Mouse (Mus musculus): ENCODE results near the gene Gm3646. TPM values are rescaled to one million over a fixed set of nuclear protein-coding genes. Genes with fewer than 3 reads are reported as not detected.

The Gm3646 gene
- polyA plus RNA-seq, 1 experiment: not detected

DNA sequence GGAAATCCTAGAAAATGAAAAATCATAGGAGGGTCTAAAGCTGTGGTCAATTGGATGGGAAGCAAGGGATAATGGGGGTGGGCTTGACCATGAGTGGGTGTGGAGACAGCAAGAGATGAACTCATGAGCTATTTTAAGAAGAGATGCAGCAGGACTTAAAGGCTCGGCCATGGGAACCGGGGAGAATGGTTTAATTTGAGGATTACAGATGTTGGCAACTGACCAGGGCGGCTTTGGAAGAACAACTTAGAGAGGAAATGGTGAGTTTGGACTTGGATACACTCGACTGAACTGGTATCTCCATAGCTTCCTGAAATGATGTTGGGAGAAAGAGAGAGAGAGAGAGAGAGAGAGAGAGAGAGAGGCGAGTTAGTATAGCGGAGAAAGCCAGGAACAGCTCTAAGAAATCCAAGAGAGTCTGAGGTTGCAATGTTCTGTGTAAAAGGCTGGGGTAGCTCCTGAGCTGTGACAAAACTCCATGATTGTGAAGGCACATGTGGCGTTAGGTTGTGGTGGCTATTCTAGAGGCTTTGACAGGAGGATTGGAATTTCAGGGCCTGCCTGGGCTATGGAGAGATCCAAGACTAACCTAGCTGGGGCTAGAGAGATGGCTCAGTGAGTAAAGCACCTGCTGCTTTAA, 39.2 kb downstream of the Gm3646 start:
- no peak overlapping the region for H3K4me3 ChIP-seq (ENCODE audit: insufficient read depth, low read length)
- H3K27ac ChIP-seq (ENCODE audit: insufficient read depth, low read length): no peak overlapping the region
- H3K4me1 ChIP-seq (ENCODE audit: control insufficient read depth, insufficient read depth, low read length): peaks cover 5% of the 10 kb centered on the region
- TF ChIP-seq CTCF (IDR thresholded peaks at IDR 0.05; ENCODE audit: borderline replicate concordance, insufficient read depth, low read length): no peak
- no peak for TF ChIP-seq POLR2A (IDR thresholded peaks at IDR 0.05; ENCODE audit: low read depth, low read length)

DNA sequence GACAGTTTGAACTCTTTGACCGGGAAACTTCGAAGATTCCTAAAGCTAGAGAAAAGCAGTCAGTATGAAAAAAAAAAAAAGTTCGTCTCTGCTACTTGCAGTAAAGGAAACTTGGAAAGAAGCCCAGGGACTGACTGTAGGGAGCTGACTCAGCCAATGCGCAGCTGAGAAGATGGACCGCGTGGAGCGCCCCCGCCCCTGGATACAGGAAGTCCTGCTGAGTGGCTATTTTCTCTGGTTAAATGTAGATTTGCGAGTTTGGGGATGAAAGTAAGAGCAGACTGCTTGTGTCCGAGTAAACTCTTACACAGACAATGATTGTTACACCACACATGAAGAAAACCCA, 43.1 kb downstream of the Gm3646 start:
- H3K4me1 ChIP-seq (ENCODE audit: control insufficient read depth, insufficient read depth, low read length): peaks cover 24% of the 10 kb centered on the region
- peak overlapping the region; percentile 99 for H3K27ac ChIP-seq (ENCODE audit: insufficient read depth, low read length)
- TF ChIP-seq CTCF (IDR thresholded peaks at IDR 0.05; ENCODE audit: borderline replicate concordance, insufficient read depth, low read length) (no peak), POLR2A (IDR thresholded peaks at IDR 0.05; ENCODE audit: low read depth, low read length) (peak; percentile 44; the same call in 1 of the 2 replicates)
- 0 out of 2 replicates have a peak overlapping the region, but pooled peaks have one; percentile 8 for H3K4me3 ChIP-seq (ENCODE audit: insufficient read depth, low read length)

DNA sequence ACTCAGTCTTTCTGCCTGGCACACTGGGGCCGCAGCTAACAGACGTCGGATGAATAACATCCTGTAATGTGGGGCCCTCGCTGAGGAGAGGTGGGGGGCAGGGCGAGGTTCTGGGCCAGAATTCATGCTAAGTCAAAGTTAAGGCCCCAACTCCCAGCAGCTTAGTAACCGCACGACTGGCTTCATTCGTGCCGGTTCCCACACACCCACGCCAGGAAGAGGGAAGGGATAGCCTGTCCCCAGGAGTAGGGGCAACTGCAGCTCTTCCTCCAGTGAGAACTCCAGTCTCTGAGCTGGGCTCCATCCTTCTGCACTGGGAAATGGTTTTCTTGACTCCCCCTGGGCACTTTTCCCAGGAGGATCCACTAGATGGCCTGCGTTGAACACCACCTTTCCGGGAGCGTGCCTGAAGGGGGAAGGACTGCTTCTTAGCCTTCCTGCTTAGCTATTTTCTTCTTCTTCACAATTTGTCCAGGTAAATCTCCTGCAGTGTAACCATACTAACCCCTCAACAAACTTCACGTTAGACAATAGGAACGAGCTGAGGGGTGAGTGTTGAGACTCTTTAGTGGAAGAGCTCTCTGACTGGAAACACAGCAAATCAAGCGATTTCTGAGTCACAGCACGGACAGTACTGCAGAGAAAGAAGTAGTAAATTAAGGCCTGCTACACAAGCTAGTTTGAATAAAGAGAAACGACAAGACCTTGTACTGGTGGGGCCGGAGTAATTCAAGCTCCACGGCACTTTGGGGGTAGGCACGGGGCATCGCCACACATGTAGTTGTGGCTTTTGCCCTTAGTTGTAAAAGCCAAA, 43.7 kb downstream of the Gm3646 start:
- peak overlapping the region; percentile 99 for H3K27ac ChIP-seq (ENCODE audit: insufficient read depth, low read length)
- peak; percentile 55; the same call in 1 of the 2 replicates for TF ChIP-seq CTCF (IDR thresholded peaks at IDR 0.05; ENCODE audit: borderline replicate concordance, insufficient read depth, low read length)
- peak; percentile 20; the same call in 1 of the 2 replicates for TF ChIP-seq POLR2A (IDR thresholded peaks at IDR 0.05; ENCODE audit: low read depth, low read length)
- H3K4me1 ChIP-seq (ENCODE audit: control insufficient read depth, insufficient read depth, low read length): peaks cover 24% of the 10 kb centered on the region
- H3K4me3 ChIP-seq (ENCODE audit: insufficient read depth, low read length): 0 out of 2 replicates have a peak overlapping the region, but pooled peaks have one; percentile 8

DNA sequence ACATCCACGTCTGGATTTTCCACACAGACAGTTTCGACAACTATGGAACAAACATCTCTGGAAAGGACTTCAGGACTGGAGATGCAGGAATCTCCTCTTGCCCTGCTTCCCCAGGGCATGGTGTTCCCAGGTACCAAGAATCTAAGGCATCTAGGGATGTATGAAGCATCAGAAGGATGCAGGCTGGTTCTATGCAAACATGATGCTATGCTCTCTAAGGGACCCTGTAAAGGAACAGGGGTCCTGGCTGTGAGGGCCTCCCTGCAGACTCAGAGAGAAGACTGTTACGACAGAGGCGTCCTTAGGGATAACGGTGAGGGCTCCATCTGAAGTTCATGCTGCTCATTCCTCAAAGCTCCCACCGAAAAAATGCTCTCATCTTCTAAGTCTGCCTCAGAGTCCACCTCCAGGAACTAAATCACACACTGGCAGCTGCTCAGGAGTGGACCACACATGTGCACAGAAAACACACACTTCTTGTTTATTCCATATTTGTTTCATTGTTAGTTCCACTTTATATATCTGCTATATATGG, 44.9 kb downstream of the Gm3646 start:
- Histone ChIP-seq H3K27ac (ENCODE audit: insufficient read depth, low read length) (peak overlapping the region; percentile 86), H3K4me3 (ENCODE audit: insufficient read depth, low read length) (no peak overlapping the region), H3K4me1 (ENCODE audit: control insufficient read depth, insufficient read depth, low read length) (peaks cover 24% of the 10 kb centered on the region)
- TF ChIP-seq POLR2A (IDR thresholded peaks at IDR 0.05; ENCODE audit: low read depth, low read length) (no peak), CTCF (IDR thresholded peaks at IDR 0.05; ENCODE audit: borderline replicate concordance, insufficient read depth, low read length) (no peak)

DNA sequence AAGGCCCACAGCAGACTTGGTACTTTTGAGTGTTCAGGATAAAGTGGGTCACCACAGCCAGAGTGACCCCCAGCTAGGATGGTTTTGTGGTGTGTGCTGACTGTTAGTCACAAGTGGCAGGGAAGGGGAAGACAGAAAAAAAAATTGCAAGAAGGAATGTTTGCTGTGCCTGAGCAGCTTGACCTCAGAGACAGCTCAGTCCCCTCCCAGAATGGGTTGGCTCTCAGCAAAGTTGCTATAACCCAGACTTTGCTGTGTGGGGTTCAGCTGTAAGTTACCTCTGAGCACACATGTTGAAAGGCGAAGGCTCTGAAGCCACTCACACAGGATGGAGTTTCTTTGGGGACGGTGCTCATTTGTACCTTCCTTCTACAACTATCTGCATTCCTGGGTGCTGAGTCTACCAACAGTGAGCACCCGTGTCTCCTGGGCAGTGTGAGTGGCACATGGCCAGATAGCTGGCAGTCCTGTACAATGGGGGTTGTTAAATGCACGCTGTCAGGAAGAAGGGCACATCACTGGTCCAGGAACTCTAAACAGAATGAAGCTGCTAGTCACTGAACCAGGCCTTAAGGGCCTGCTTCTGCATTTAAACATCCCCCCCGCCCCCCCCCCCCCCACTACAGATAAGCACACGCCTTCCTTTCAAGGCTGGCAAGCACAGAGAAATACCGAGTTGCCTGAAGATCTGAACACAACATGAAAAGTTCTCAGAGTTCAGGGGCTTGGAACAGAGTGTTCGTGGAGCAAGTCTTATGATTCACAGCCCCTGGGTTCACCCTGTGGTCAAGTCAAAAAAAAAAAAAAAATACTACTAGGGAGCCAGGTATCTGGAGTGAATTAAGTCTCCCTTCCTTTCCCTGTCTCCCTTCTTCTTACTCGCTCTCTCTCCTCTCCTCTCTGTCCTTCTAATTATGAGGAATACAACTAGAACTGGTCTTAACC, 45.6 kb downstream of the Gm3646 start:
- Histone ChIP-seq H3K4me3 (ENCODE audit: insufficient read depth, low read length) (no peak overlapping the region), H3K27ac (ENCODE audit: insufficient read depth, low read length) (peak overlapping the region; percentile 86), H3K4me1 (ENCODE audit: control insufficient read depth, insufficient read depth, low read length) (peaks cover 24% of the 10 kb centered on the region)
- TF ChIP-seq POLR2A (IDR thresholded peaks at IDR 0.05; ENCODE audit: low read depth, low read length): 0 out of 2 replicates have a peak, but pooled peaks have one; percentile 6
- no peak for TF ChIP-seq CTCF (IDR thresholded peaks at IDR 0.05; ENCODE audit: borderline replicate concordance, insufficient read depth, low read length)

DNA sequence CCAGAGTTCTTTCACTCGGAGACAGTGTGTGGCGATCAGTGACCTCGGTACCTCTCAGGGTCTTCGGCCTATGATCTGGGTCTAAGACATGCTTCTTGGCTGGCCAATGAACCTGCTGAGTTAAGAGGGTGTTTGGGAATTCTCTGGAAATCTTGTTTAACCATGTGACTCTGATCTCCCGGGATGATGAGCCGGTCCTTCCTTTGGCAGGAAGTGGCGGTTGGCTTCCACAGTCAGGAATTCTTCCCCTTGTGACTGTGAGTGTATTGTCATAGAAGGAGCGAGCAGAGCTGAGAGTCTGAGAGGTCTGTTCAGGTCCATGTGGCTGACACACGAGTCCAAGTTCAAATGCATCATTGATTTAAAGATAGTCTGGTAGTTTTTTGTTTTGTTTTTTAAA, 46.9 kb downstream of the Gm3646 start:
- no peak overlapping the region for H3K4me3 ChIP-seq (ENCODE audit: insufficient read depth, low read length)
- H3K4me1 ChIP-seq (ENCODE audit: control insufficient read depth, insufficient read depth, low read length): peaks cover 24% of the 10 kb centered on the region
- no peak overlapping the region for H3K27ac ChIP-seq (ENCODE audit: insufficient read depth, low read length)
- TF ChIP-seq POLR2A (IDR thresholded peaks at IDR 0.05; ENCODE audit: low read depth, low read length): no peak
- TF ChIP-seq CTCF (IDR thresholded peaks at IDR 0.05; ENCODE audit: borderline replicate concordance, insufficient read depth, low read length): no peak

DNA sequence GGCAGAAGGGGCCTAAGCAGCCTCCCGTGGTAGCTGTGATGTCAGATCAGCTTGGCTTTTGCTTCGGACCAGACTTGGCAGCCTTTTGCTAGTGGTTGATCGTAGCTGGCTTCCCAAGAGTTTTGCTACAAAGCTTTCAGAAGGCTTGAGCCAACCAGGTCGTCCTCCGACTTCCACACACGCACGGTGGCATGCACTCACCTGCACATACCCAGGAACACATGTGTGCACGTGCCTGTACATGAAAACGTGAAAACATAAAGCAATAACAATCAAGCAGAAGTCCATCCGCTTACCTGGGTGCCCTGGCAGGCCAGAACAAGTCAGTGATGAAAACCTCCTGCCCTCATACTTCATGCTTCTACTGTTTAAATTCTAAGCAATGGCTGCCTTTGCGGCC, 48.2 kb downstream of the Gm3646 start:
- no peak overlapping the region for H3K27ac ChIP-seq (ENCODE audit: insufficient read depth, low read length)
- peaks cover 19% of the 10 kb centered on the region for H3K4me1 ChIP-seq (ENCODE audit: control insufficient read depth, insufficient read depth, low read length)
- H3K4me3 ChIP-seq (ENCODE audit: insufficient read depth, low read length): no peak overlapping the region
- no peak for TF ChIP-seq CTCF (IDR thresholded peaks at IDR 0.05; ENCODE audit: borderline replicate concordance, insufficient read depth, low read length)

DNA sequence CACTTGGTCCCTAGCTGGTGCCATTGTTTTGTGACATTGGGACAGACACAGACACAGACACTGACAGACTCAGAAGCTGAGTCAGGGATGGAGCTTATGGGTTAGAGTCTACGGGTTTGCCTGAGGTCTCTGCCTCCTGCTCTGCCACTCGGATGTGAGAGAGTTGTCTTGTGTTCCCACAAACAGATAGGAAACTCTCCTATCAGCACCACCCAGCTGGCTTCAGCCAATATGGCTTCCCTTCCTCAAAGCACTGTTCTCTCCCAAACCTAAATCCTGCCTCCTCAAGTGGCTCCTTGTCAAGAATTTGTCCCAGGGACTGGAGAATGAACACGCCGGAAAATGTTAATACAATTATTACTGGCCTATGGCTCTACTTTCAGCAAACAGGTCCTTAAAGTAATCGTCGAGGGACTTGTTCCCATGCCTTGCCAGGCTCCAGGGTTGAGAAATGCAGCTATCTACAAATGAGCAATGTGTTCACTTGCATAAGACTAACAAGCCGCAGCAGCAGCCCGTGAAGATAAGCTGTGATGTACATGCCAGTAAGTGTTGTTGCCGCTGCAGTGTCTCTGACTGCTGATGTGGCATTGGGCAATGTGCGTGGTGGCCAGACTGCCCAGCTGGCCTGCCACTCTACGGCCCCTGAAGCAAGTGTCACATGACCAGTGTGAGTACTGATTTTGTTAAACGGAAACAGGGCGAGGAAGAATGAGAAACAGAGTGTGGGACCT, 50.7 kb downstream of the Gm3646 start:
- H3K4me1 ChIP-seq (ENCODE audit: control insufficient read depth, insufficient read depth, low read length): peaks cover 12% of the 10 kb centered on the region; the same call in 1 of the 2 replicates
- no peak overlapping the region for H3K4me3 ChIP-seq (ENCODE audit: insufficient read depth, low read length)
- H3K27ac ChIP-seq (ENCODE audit: insufficient read depth, low read length): no peak overlapping the region
- TF ChIP-seq POLR2A (IDR thresholded peaks at IDR 0.05; ENCODE audit: low read depth, low read length) (no peak), CTCF (IDR thresholded peaks at IDR 0.05; ENCODE audit: borderline replicate concordance, insufficient read depth, low read length) (no peak)

Other genes with a start within 250 kb of the Gm3646 start
- 52.6 and 96.4 TPM in 2 replicates for gene Rnf149, start 227.9 kb downstream of the Gm3646 start, polyA plus RNA-seq (2011; ENCODE audit: insufficient read length, low read depth, missing spikeins)
- gene Creg2, start 153.9 kb downstream of the Gm3646 start, polyA plus RNA-seq (2011; ENCODE audit: insufficient read length, low read depth, missing spikeins): not detected in 2 replicates
- not detected in 2 replicates for gene Rfx8, start 84.3 kb downstream of the Gm3646 start, polyA plus RNA-seq (2011; ENCODE audit: insufficient read length, low read depth, missing spikeins)
- gene Map4k4, start 95.6 kb upstream of the Gm3646 start, polyA plus RNA-seq (2011; ENCODE audit: insufficient read length, low read depth, missing spikeins): 259 and 286 TPM in 2 replicates